Mouse (Mus musculus) ES-E14 (cell line): ENCODE data around the gene Fam83g. TPM values are rescaled to one million over a fixed set of nuclear protein-coding genes. Genes with fewer than 3 reads are reported as not detected.

ENCODE experiments used
- DNase-seq: peaks from one replicate; pipeline ENCODE4 v3.0.0-alpha.2; 2013; ENCODE audit warnings: low read depth, low spot score
- H3K27ac ChIP-seq: 2 replicates; pipeline ENCODE4 v1.5.1; 2012; ENCODE audit warnings: low read depth, mild to moderate bottlenecking, low read length, moderate library complexity, mixed read lengths; ENCODE audit not compliant: poor library complexity, insufficient read depth, severe bottlenecking
- H3K36me3 ChIP-seq: 2 replicates; pipeline ENCODE4 v1.6.1; 2012; ENCODE audit warnings: mild to moderate bottlenecking, low read length, moderate library complexity, mixed read lengths; ENCODE audit not compliant: control insufficient read depth, poor library complexity, insufficient read depth, severe bottlenecking
- H3K4me1 ChIP-seq, 2 experiments: fragments of 150-350 bp in 1 of 2; sonication (generic) in 1 of 2; 2 replicates each; pipeline ENCODE4 v1.6.1; 2012; ENCODE audit warnings: low read length in 2 of 2, mild to moderate bottlenecking in 1 of 2, mixed read lengths in 1 of 2; ENCODE audit not compliant: control insufficient read depth in 2 of 2, insufficient read depth in 2 of 2, poor library complexity in 1 of 2
- H3K4me3 ChIP-seq, 2 experiments: fragments of 150-350 bp in 1 of 2; sonication (generic) in 1 of 2; 2 replicates each; pipeline ENCODE4 v1.5.1; 2012; ENCODE audit warnings: low read length in 2 of 2, low read depth in 1 of 2, mild to moderate bottlenecking in 1 of 2, mixed read lengths in 1 of 2; ENCODE audit not compliant: insufficient read depth in 1 of 2, poor library complexity in 1 of 2, severe bottlenecking in 1 of 2
- H3K9ac ChIP-seq: 2 replicates; pipeline ENCODE4 v1.6.1; 2012; ENCODE audit warnings: low read depth, mild to moderate bottlenecking, low read length, mixed read lengths; ENCODE audit not compliant: poor library complexity, insufficient read depth, severe bottlenecking
- H3K9me3 ChIP-seq: fragments of 150-350 bp; sonication (generic); 2 replicates; pipeline ENCODE4 v1.6.1; 2012; ENCODE audit warnings: low read depth, mild to moderate bottlenecking, low read length; ENCODE audit not compliant: control insufficient read depth, insufficient read depth
- CHD2 ChIP-seq: IDR thresholded peaks from 2 replicates; pipeline ENCODE4 v1.6.1; 2014; ENCODE audit warnings: mild to moderate bottlenecking, low read depth, low read length, inconsistent platforms
- HCFC1 ChIP-seq: IDR thresholded peaks from 2 replicates; pipeline ENCODE4 v1.6.1; 2012; ENCODE audit warnings: low read length, inconsistent platforms, borderline replicate concordance; ENCODE audit not compliant: insufficient read depth
- MAFK ChIP-seq: IDR thresholded peaks from 2 replicates; pipeline ENCODE4 v1.6.1; 2014; ENCODE audit warnings: mild to moderate bottlenecking, low read depth, low read length, inconsistent platforms; ENCODE audit not compliant: insufficient read depth
- ZC3H11A ChIP-seq: IDR thresholded peaks from 2 replicates; pipeline ENCODE4 v1.6.1; 2012; ENCODE audit warnings: low read depth, mild to moderate bottlenecking, inconsistent platforms, low read length, borderline replicate concordance
- ZNF384 ChIP-seq: IDR thresholded peaks from 2 replicates; pipeline ENCODE4 v1.6.1; 2012; ENCODE audit warnings: low read depth, low read length, inconsistent platforms
- in situ Hi-C, 2 experiments: fragments of 600-800 bp; cut with MboI; formaldehyde crosslinking; loops; one replicate each; pipeline ENCODE4 v1.15.1; 2025; ENCODE audit warnings: low sequenced_read_pairs in 2 of 2, inconsistent platforms in 1 of 2; ENCODE audit not compliant: unreplicated experiment in 2 of 2
- total RNA-seq: library from RNA; depleted of rRNA; stranded (reverse); fragments of 300-350 nt; gene quantifications from 2 replicates; pipeline ENCODE4 v1.2.3, GENCODE M21; 2012

Gene Fam83g
- total RNA-seq, 1 experiment: 9.4 TPM

DNA sequence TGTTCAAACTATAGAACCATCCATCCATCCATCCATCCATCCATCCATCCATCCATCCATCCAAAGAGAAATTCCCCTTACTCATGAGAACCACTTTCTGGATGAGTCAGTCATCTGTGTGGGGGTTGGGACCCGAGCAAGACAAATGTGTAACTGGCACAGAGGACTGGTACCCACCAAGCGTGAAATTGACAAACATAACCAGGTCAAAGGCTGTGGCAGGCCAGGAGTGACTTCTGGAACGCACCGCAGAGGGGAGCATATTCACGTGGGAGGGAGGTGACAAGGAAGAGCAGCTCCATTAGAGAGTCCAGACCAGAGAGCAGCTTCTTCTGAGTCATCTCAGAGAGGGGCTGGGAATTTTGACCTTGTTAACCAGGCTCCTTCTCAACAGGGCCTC, 38.2 kb downstream of the Fam83g start:
- TF ChIP-seq ZC3H11A (no peak), MAFK (no peak), ZNF384 (no peak), HCFC1 (no peak), CHD2 (no peak)
- H3K27ac ChIP-seq: no peak overlapping the region
- no peak for DNase-seq
- H3K9me3 ChIP-seq: no peaks in the 10 kb centered on the region
- no peaks in the 10 kb centered on the region for H3K36me3 ChIP-seq
- H3K4me1 ChIP-seq: no peaks in the 10 kb centered on the region
- H3K9ac ChIP-seq: no peak overlapping the region
- no peak overlapping the region for H3K4me3 ChIP-seq
- in situ Hi-C loops: no loop called here

GRCm38 (mm10) chr11:61728037-61728436, 44.1 kb downstream of the Fam83g start:
- Histone ChIP-seq H3K9me3 (no peaks in the 10 kb centered on the region), H3K4me1 (no peaks in the 10 kb centered on the region), H3K27ac (no peak overlapping the region), H3K9ac (no peak overlapping the region), H3K36me3 (peaks cover 9% of the 10 kb centered on the region), H3K4me3 (no peak overlapping the region)
- DNase-seq: no peak
- in situ Hi-C loops: no loop called here
- TF ChIP-seq CHD2 (no peak), ZNF384 (no peak), HCFC1 (no peak), MAFK (no peak), ZC3H11A (no peak)

DNA sequence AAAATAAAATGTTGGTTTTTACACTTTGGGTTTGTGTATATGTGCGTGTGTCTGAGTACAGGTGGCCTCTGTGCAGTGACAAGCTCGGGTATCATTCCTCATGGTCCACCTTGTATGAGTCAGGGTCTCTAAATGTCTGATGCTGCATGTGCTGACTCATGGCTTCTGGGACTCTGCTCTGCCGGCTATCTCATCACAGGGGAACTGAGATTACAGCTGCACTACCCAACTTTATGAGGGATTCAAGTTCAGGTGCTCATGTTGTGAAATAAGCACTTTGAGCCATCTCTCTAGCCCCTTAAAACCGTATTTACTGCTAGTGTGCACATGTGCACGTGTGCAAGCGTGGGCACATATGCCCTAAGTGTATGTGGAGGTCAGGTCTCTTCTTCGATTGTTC, 48.8 kb downstream of the Fam83g start:
- in situ Hi-C loops: no loop called here
- Histone ChIP-seq H3K9me3 (no peaks in the 10 kb centered on the region), H3K9ac (no peak overlapping the region), H3K27ac (no peak overlapping the region), H3K4me1 (no peaks in the 10 kb centered on the region), H3K36me3 (peaks cover 24% of the 10 kb centered on the region), H3K4me3 (no peak overlapping the region)
- DNase-seq: no peak
- no peak for TF ChIP-seq HCFC1
- TF ChIP-seq MAFK: 0 out of 2 replicates have a peak, but pooled peaks have one; percentile 7

DNA sequence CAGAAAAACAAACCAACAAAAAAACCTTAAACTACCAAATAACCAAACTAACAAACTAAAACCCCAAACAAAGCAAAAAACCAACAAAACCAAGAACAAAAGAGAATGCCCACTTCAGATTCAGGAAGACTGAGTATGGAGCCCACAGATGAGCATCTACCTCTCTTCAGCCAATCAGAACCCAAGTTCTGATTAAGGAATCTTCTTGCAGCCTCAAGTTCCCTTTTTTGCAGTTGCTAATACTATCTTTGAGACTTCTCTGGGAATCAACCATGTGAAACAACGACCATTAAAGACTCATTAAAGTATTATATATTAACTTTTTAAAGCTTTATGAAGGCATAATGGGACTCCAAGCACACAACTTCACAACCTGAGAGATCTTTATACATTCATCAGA, 53.4 kb downstream of the Fam83g start:
- no peaks in the 10 kb centered on the region for H3K9me3 ChIP-seq
- H3K4me3 ChIP-seq: no peak overlapping the region
- no peak overlapping the region for H3K27ac ChIP-seq
- in situ Hi-C loops: no loop called here
- no peak for TF ChIP-seq CHD2
- no peak for TF ChIP-seq ZC3H11A
- TF ChIP-seq MAFK: no peak
- TF ChIP-seq ZNF384: no peak
- no peak for TF ChIP-seq HCFC1
- DNase-seq: no peak
- peaks cover 24% of the 10 kb centered on the region for H3K36me3 ChIP-seq
- no peak overlapping the region for H3K9ac ChIP-seq
- H3K4me1 ChIP-seq: no peaks in the 10 kb centered on the region

DNA sequence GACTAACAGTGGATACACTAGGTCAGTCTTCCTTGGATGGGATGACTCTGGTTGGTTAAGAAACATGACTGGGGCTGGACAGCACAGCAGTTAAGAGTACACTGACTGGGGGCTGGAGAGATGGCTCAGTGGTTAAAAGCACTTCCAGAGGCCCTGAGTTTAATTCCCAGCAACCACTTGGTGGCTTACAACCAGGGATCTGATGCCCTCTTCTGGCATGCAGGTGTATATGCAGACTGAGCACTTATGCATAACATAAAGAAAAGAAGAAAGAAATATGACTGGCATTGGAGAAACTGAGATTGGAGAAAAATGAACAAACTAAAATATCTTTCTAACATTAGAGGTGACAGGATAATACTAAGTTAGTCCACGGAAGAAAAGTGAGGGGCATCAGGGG, 56.6 kb downstream of the Fam83g start:
- Histone ChIP-seq H3K36me3 (peaks cover 14% of the 10 kb centered on the region), H3K9ac (no peak overlapping the region), H3K27ac (no peak overlapping the region), H3K9me3 (no peaks in the 10 kb centered on the region), H3K4me1 (no peaks in the 10 kb centered on the region), H3K4me3 (no peak overlapping the region)
- TF ChIP-seq CHD2 (no peak), MAFK (no peak), HCFC1 (no peak), ZNF384 (no peak), ZC3H11A (no peak)
- in situ Hi-C loops: no loop called here
- DNase-seq: no peak
